Mouse (Mus musculus) adipose tissue, adult 10 weeks (tissue): ENCODE measurements around the gene Rasl10b. TPM values are rescaled to one million over a fixed set of nuclear protein-coding genes. Genes with fewer than 3 reads are reported as not detected.

ENCODE experiments used
- polyA plus RNA-seq: library from polyadenylated mRNA; stranded (reverse); fragments of 350-450 nt; fragmentation: Illumina TruSeq; extraction: RNeasy Lipid Tissue Mini Kit (QIAGEN cat#74804); gene quantifications from one replicate; pipeline ENCODE4 v1.2.3, GENCODE M21; 2014; ENCODE audit warnings: low read depth, low replicate concordance

Gene Rasl10b
- polyA plus RNA-seq = 1.4 TPM

DNA sequence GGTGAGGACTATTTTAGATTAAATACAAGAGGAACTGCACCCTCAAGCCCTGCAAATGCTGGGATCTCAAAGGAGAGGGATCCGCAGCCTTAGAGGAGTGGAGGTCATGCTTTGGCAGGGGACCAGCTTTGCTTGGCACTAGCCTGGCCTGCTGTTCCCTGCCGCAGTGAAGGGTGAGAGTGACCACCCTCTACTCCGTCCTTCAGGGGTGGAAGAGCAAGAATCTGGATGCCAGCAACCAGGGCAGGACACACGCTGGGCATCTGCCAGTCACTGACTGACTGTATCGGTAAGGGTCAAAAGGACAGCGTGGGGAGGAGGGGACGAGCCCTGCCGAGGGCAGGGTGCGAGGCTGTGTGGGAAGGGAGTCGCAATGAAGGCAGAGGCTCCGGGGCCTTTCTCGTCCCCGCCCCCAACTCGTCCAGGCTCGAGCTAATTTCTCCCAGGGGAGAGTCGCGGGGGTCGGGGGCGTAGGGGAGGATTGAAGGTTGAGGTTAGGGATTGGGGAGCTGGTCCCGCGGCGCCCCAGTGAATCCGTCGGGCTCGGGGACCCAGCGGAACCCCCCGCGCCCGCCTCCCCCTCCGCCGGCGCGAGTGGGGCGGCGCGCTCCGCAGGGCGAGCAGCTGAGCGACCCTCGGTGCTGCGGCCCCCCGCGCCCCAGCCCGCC lies at the start of gene Rasl10b:
TSS of gene Rasl10b (plus strand) at position 51 of the 668 bp plus-strand sequence.

GRCm38 (mm10) chr11:83429355-83429754 lies 20.4 kb downstream of the Rasl10b start, which contains the start of gene Gas2l2:
TSS of gene Gas2l2 (minus strand) at chr11:83429455.

DNA sequence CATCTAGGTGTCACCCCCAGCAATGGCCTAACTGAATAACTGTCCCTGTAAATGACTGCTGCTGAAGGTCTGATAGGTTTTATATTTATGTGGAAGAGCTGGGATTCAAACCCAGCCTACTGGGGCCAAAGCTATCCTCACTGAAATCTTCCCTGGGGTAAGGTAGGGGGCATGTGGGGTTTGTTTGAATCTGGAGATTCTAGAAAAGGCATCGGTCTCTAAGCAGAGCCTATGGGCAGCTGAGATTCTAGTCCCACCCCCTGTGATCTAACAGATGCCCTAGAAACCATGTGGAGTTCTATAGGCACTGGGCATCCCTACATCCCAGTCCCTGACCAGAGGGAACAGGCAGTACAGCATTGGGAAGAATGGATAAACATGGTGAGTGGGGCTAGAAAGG lies 28.4 kb downstream of the Rasl10b start, which contains the start of gene 1700020L24Rik:
TSS of gene 1700020L24Rik (plus strand) at position 301 of the 400 bp plus-strand sequence.

DNA sequence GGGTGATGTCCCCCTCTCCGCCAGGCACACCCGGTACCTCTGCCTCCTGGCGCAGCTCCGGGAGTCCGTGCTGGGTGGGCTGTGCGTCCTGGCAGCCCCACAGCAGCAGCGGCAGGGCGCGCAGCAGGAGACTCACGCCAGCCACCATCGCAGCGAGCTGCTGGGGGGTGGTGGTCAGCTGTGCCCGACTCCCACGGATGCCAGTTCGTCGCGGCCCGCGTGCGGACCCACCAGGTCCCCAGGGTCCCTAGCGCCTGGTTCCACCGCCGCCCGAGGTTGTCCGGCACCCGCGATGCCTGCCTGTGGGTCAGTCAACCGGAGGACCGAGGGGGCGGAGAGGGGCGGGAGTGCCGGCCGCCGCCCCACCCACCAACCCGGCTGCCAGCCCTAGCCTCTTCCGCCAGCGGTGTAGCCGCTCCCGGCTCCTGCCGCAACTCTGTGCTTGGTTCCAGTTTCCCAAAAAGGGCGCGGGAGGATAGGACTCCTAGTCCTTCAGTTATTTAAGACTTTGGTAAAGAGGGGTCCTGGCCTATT lies 53.8 kb downstream of the Rasl10b start, which contains the start of gene Mmp28:
TSS of gene Mmp28 (minus strand) at position 361 of the 534 bp plus-strand sequence.

Other genes with a start within 250 kb of the Rasl10b start
- gene Slfn4, start 234.0 kb upstream of the Rasl10b start, polyA plus RNA-seq = 0.12 TPM
- gene Slfn3, start 217.8 kb upstream of the Rasl10b start, polyA plus RNA-seq = 0.82 TPM
- gene Slfn14, start 122.4 kb upstream of the Rasl10b start, polyA plus RNA-seq = not detected
- 68.6 TPM for gene Ap2b1, start 110.1 kb upstream of the Rasl10b start, polyA plus RNA-seq
- gene Pex12, start 106.6 kb upstream of the Rasl10b start, polyA plus RNA-seq = 13.5 TPM
- gene Gas2l2, start 20.3 kb downstream of the Rasl10b start, polyA plus RNA-seq = 0.69 TPM
- 4.3 TPM for gene 1700020L24Rik, start 28.5 kb downstream of the Rasl10b start, polyA plus RNA-seq
- 13.5 TPM for gene Mmp28, start 53.9 kb downstream of the Rasl10b start, polyA plus RNA-seq
- 56.9 TPM for gene Taf15, start 63.9 kb downstream of the Rasl10b start, polyA plus RNA-seq
- 0.52 TPM for gene Heatr9, start 113.0 kb downstream of the Rasl10b start, polyA plus RNA-seq
- gene Ccl5, start 121.4 kb downstream of the Rasl10b start, polyA plus RNA-seq = 11.4 TPM
- gene Ccl9, start 169.5 kb downstream of the Rasl10b start, polyA plus RNA-seq = 53.5 TPM
- 125 TPM for gene Ccl6, start 183.9 kb downstream of the Rasl10b start, polyA plus RNA-seq
- not detected for gene Rpl9-ps1, start 236.5 kb downstream of the Rasl10b start, polyA plus RNA-seq
- 0.46 TPM for gene Ccl3, start 240.2 kb downstream of the Rasl10b start, polyA plus RNA-seq